Mouse (Mus musculus): ENCODE measurements around the gene Olfr221.

- TF ChIP-seq CTCF (IDR thresholded peaks at IDR 0.05; ENCODE audit: low read depth) (no peak), EP300 (IDR thresholded peaks at IDR 0.05; ENCODE audit: low read depth) (no peak)
Measured at GRCm38 (mm10) chr14:52043446-52043845, 1.2 kb upstream of the Olfr221 start.

Data from liver, postnatal 0 days (tissue).